Mouse (Mus musculus): ENCODE data around the gene Slc36a1.

The Slc36a1 gene

GRCm38 (mm10) chr11:55209032-55209431 lies 4.9 kb downstream of the Slc36a1 start:
- DNase-seq (ENCODE audit: low spot score): no peak

GRCm38 (mm10) chr11:55209626-55210353 lies 5.6 kb downstream of the Slc36a1 start:
- no peak for DNase-seq (ENCODE audit: low spot score)

GRCm38 (mm10) chr11:55213518-55213917 lies 9.4 kb downstream of the Slc36a1 start:
- DNase-seq (ENCODE audit: low spot score): no peak

- DNase-seq (ENCODE audit: low spot score): no peak
Measured at GRCm38 (mm10) chr11:55214161-55214560, 10.0 kb downstream of the Slc36a1 start.

- DNase-seq (ENCODE audit: low spot score): no peak
Measured at GRCm38 (mm10) chr11:55214978-55215377, 10.8 kb downstream of the Slc36a1 start.

- no peak for DNase-seq (ENCODE audit: low spot score)
Measured at GRCm38 (mm10) chr11:55216061-55216460, 11.9 kb downstream of the Slc36a1 start.

GRCm38 (mm10) chr11:55216830-55217229 lies 12.7 kb downstream of the Slc36a1 start:
- DNase-seq (ENCODE audit: low spot score): no peak

- DNase-seq (ENCODE audit: low spot score): no peak
Measured at GRCm38 (mm10) chr11:55217418-55217817, 13.3 kb downstream of the Slc36a1 start.

GRCm38 (mm10) chr11:55217880-55218279 lies 13.7 kb downstream of the Slc36a1 start:
- DNase-seq (ENCODE audit: low spot score): no peak

GRCm38 (mm10) chr11:55218473-55218872 lies 14.3 kb downstream of the Slc36a1 start:
- DNase-seq (ENCODE audit: low spot score): no peak

GRCm38 (mm10) chr11:55221306-55221705 lies 17.2 kb downstream of the Slc36a1 start:
- DNase-seq (ENCODE audit: low spot score): no peak

GRCm38 (mm10) chr11:55231034-55231433 lies 26.9 kb downstream of the Slc36a1 start:
- no peak for DNase-seq (ENCODE audit: low spot score)

- DNase-seq (ENCODE audit: low spot score): peak; percentile 56
Measured at GRCm38 (mm10) chr11:55234288-55234687, 30.1 kb downstream of the Slc36a1 start.

- peak; percentile 96 for DNase-seq (ENCODE audit: low spot score)
Measured at GRCm38 (mm10) chr11:55234791-55235190, 30.6 kb downstream of the Slc36a1 start.

- DNase-seq (ENCODE audit: low spot score): peak; percentile 55
Measured at GRCm38 (mm10) chr11:55236815-55237214, 32.7 kb downstream of the Slc36a1 start.

- DNase-seq (ENCODE audit: low spot score): no peak
Measured at GRCm38 (mm10) chr11:55239496-55239895, 35.3 kb downstream of the Slc36a1 start.

- peak; percentile 89 for DNase-seq (ENCODE audit: low spot score)
Measured at GRCm38 (mm10) chr11:55240556-55240955, 36.4 kb downstream of the Slc36a1 start.

- no peak for DNase-seq (ENCODE audit: low spot score)
Measured at GRCm38 (mm10) chr11:55250527-55250926, 46.4 kb downstream of the Slc36a1 start.

GRCm38 (mm10) chr11:55253391-55253790 lies 49.2 kb downstream of the Slc36a1 start:
- DNase-seq (ENCODE audit: low spot score): no peak

- no peak for DNase-seq (ENCODE audit: low spot score)
Measured at GRCm38 (mm10) chr11:55261105-55261504, 57.0 kb downstream of the Slc36a1 start.

GRCm38 (mm10) chr11:55262000-55262399 lies 57.9 kb downstream of the Slc36a1 start:
- DNase-seq (ENCODE audit: low spot score): no peak

GRCm38 (mm10) chr11:55264318-55264717 lies 60.2 kb downstream of the Slc36a1 start:
- DNase-seq (ENCODE audit: low spot score): no peak

- DNase-seq (ENCODE audit: low spot score): no peak
Measured at GRCm38 (mm10) chr11:55265647-55266046, 61.5 kb downstream of the Slc36a1 start.

GRCm38 (mm10) chr11:55268580-55268979 lies 64.4 kb downstream of the Slc36a1 start:
- DNase-seq (ENCODE audit: low spot score): no peak

Data from MN1 (cell line).